Mouse (Mus musculus) erythroblast, embryonic 14.5 days (primary cell): ENCODE results near the gene S100a1.

Source experiments
- GATA1 ChIP-seq: IDR thresholded peaks from 2 replicates; pipeline ENCODE4 v1.6.1; 2012; ENCODE audit warnings: low read length, inconsistent platforms, mixed read lengths
- TAL1 ChIP-seq: IDR thresholded peaks from 3 replicates; pipeline ENCODE4 v1.6.1; 2012; ENCODE audit warnings: low read length, inconsistent platforms, mixed read lengths

DNA sequence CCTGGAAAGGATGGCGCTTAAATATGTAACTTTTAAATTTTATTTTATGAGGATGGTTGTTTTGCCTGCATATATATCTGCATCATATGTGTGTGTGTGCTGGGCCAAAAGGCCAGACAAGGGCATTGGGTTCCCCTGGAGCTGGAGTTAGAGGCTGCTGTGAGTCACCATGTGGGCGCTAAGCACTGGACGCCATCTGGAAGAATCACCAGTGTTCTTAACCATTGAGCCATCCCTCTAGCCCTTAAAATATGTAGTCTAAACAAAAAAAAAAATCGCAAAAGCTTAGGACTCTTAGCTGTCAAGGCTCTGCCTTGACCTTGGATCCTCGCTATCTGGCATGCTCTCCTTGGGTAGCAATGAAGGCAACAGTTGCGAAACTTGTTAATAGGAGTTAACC is 25.6 kb downstream of the S100a1 start:
- TF ChIP-seq GATA1: no peak
- no peak for TF ChIP-seq TAL1
